In genomic region chr16:10394699-10395540, GRCm38 (mm10) we compare ENCODE assay signal across 8 mouse cellular contexts. TPM values are rescaled to one million over a fixed set of nuclear protein-coding genes. Genes with fewer than 3 reads are reported as not detected.
DNase-seq lines count a peak whose midpoint lies in the region; ATAC-seq and TF ChIP-seq lines count a peak whose summit lies in the region.

Gene Tekt5 (minus strand): TSS chr16:10395490.

- H3K4me1 ChIP-seq in embryonic facial prominence, embryonic 15.5 days, result peaks cover 9% of the 10 kb centered on the region
- H3K4me1 ChIP-seq in hindbrain, embryonic 12.5 days, result peaks cover 7% of the 10 kb centered on the region; the same call in 1 of the 2 replicates
- H3K4me1 ChIP-seq in limb, embryonic 12.5 days (replicated peaks), result peaks cover 9% of the 10 kb centered on the region
- H3K4me1 ChIP-seq in midbrain, embryonic 13.5 days (replicated peaks), result peaks cover 8% of the 10 kb centered on the region
- 0 out of 2 replicates have a peak, but pooled peaks cover 3% of the 10 kb centered on the region for H3K4me1 ChIP-seq in stomach, postnatal 0 days (replicated peaks; ENCODE audit: control insufficient read depth, insufficient read depth)

- no peak within 1 kb of the TSS for H3K9ac ChIP-seq in embryonic facial prominence, embryonic 15.5 days
- H3K9ac ChIP-seq in hindbrain, embryonic 12.5 days, result peak within 1 kb of the TSS; percentile 1; the same call in 1 of the 2 replicates
- H3K9ac ChIP-seq in limb, embryonic 12.5 days (replicated peaks), result peak within 1 kb of the TSS; percentile 45
- peak within 1 kb of the TSS; percentile 57 for H3K9ac ChIP-seq in midbrain, embryonic 13.5 days (replicated peaks)
- H3K9ac ChIP-seq in stomach, postnatal 0 days (ENCODE audit: low read length), result 0 out of 2 replicates have a peak within 1 kb of the TSS, but pooled peaks have one; percentile 27

- no peak; the same call in 1 of the 2 replicates for ATAC-seq in embryonic facial prominence, embryonic 15.5 days (ENCODE audit: insufficient number of reproducible peaks, low FRiP score, low TSS enrichment, low read depth)
- peak; percentile 63 for ATAC-seq in hindbrain, embryonic 12.5 days (ENCODE audit: low FRiP score)
- peak; percentile 3; the same call in 1 of the 2 replicates for ATAC-seq in limb, embryonic 12.5 days (ENCODE audit: insufficient number of reproducible peaks, insufficient read depth, low FRiP score, low TSS enrichment, low read depth)
- ATAC-seq in midbrain, embryonic 13.5 days, result peak; percentile 69
- peak; percentile 59; the same call in 1 of the 2 replicates for ATAC-seq in stomach, postnatal 0 days (ENCODE audit: low FRiP score, low TSS enrichment)

- peak within 1 kb of the TSS; percentile 52 for H3K4me2 ChIP-seq in embryonic facial prominence, embryonic 15.5 days (replicated peaks)
- peak within 1 kb of the TSS; percentile 59 for H3K4me2 ChIP-seq in hindbrain, embryonic 12.5 days (replicated peaks)
- peak within 1 kb of the TSS; percentile 56 for H3K4me2 ChIP-seq in limb, embryonic 12.5 days
- peak within 1 kb of the TSS; percentile 61 for H3K4me2 ChIP-seq in midbrain, embryonic 13.5 days (replicated peaks)
- H3K4me2 ChIP-seq in stomach, postnatal 0 days (replicated peaks; ENCODE audit: low read depth), result peak within 1 kb of the TSS; percentile 60

- H3K9me3 ChIP-seq in embryonic facial prominence, embryonic 15.5 days (replicated peaks), result no peaks in the 10 kb centered on the region
- H3K9me3 ChIP-seq in hindbrain, embryonic 12.5 days (replicated peaks), result no peaks in the 10 kb centered on the region
- H3K9me3 ChIP-seq in limb, embryonic 12.5 days, result no peaks in the 10 kb centered on the region
- H3K9me3 ChIP-seq in midbrain, embryonic 13.5 days, result no peaks in the 10 kb centered on the region
- H3K9me3 ChIP-seq in stomach, postnatal 0 days (ENCODE audit: control insufficient read depth, low read length), result no peaks in the 10 kb centered on the region

- H3K4me3 ChIP-seq in embryonic facial prominence, embryonic 15.5 days (replicated peaks), result peak within 1 kb of the TSS; percentile 34
- peak within 1 kb of the TSS; percentile 31 for H3K4me3 ChIP-seq in hindbrain, embryonic 12.5 days
- H3K4me3 ChIP-seq in limb, embryonic 12.5 days (replicated peaks), result peak within 1 kb of the TSS; percentile 29
- peak within 1 kb of the TSS; percentile 41 for H3K4me3 ChIP-seq in midbrain, embryonic 13.5 days (replicated peaks)
- peak within 1 kb of the TSS; percentile 19 for H3K4me3 ChIP-seq in stomach, postnatal 0 days (ENCODE audit: low read depth, low read length)

- peak; percentile 26 to 29 for DNase-seq in adrenal gland, adult 18-20 months (ENCODE audit: low spot score in 2 of 2)
- no peak for DNase-seq in adrenal gland, adult 8-10 months
- DNase-seq in adrenal gland, adult 2 months, result peak; percentile 57
- DNase-seq in stomach, postnatal 0 days (ENCODE audit: low spot score), result peak; percentile 61

- H3K36me3 ChIP-seq in embryonic facial prominence, embryonic 15.5 days, result no peaks in the 10 kb centered on the region
- H3K36me3 ChIP-seq in hindbrain, embryonic 12.5 days, result no peaks in the 10 kb centered on the region
- H3K36me3 ChIP-seq in limb, embryonic 12.5 days, result no peaks in the 10 kb centered on the region
- no peaks in the 10 kb centered on the region for H3K36me3 ChIP-seq in midbrain, embryonic 13.5 days
- H3K36me3 ChIP-seq in stomach, postnatal 0 days (ENCODE audit: control insufficient read depth, insufficient read depth, low read length), result no peaks in the 10 kb centered on the region

- peaks cover 9% of the 10 kb centered on the region for H3K27me3 ChIP-seq in embryonic facial prominence, embryonic 15.5 days
- peaks cover 25% of the 10 kb centered on the region for H3K27me3 ChIP-seq in hindbrain, embryonic 12.5 days
- H3K27me3 ChIP-seq in limb, embryonic 12.5 days, result peaks cover 33% of the 10 kb centered on the region
- H3K27me3 ChIP-seq in midbrain, embryonic 13.5 days, result peaks cover 13% of the 10 kb centered on the region; the same call in 1 of the 2 replicates
- no peaks in the 10 kb centered on the region for H3K27me3 ChIP-seq in stomach, postnatal 0 days (ENCODE audit: control insufficient read depth, insufficient read depth, low read length)

- no peak for TF ChIP-seq EP300 in stomach, postnatal 0 days (optimal IDR thresholded peaks at IDR 0.05)

- peak; percentile 75 for TF ChIP-seq CTCF in stomach, postnatal 0 days (IDR thresholded peaks at IDR 0.05; ENCODE audit: low read depth)

- no peak within 1 kb of the TSS for H3K27ac ChIP-seq in embryonic facial prominence, embryonic 15.5 days (replicated peaks)
- H3K27ac ChIP-seq in hindbrain, embryonic 12.5 days, result no peak within 1 kb of the TSS
- no peak within 1 kb of the TSS for H3K27ac ChIP-seq in limb, embryonic 12.5 days
- H3K27ac ChIP-seq in midbrain, embryonic 13.5 days, result no peak within 1 kb of the TSS
- H3K27ac ChIP-seq in stomach, postnatal 0 days (replicated peaks), result 0 out of 2 replicates have a peak within 1 kb of the TSS, but pooled peaks have one; percentile 4

- 6% methylated on average over 37 of the region's 37 CpGs for WGBS in embryonic facial prominence, embryonic 15.5 days
- WGBS in hindbrain, embryonic 12.5 days, result 9% methylated on average over 37 of the region's 37 CpGs
- 7% methylated on average over 37 of the region's 37 CpGs for WGBS in limb, embryonic 12.5 days
- 9% methylated on average over 37 of the region's 37 CpGs for WGBS in midbrain, embryonic 13.5 days
- 7% methylated on average over 37 of the region's 37 CpGs for WGBS in stomach, postnatal 0 days

RNA-seq across cellular contexts. Expression of gene Tekt5, which starts in this region (rescaled TPM):
- total RNA-seq in adrenal gland, adult 18-20 months (2021), result not detected
- not detected for total RNA-seq in adrenal gland, adult 8-10 months (2022)
- total RNA-seq in adrenal gland, adult 2 months (2021), result not detected
- 0.09 TPM in 1 of 2 replicates, not detected in the other for polyA plus RNA-seq in adrenal gland, adult 2 months (2012; rRNA removed)
- polyA plus RNA-seq in embryonic facial prominence, embryonic 15.5 days (2015; fragmentation: Nextera tagmentation; extraction: Ambion mirVana), result 2.6 and 2.9 TPM in 2 replicates
- 0.75 and 0.91 TPM in 2 replicates for polyA plus RNA-seq in hindbrain, embryonic 12.5 days (2016; fragmentation: Nextera tagmentation; extraction: Ambion mirVana)
- 0.19 TPM in 1 of 2 replicates, not detected in the other for polyA plus RNA-seq in limb, embryonic 12.5 days (2016; fragmentation: Nextera tagmentation; extraction: Ambion mirVana)
- 2.1 and 2.9 TPM in 2 replicates for polyA plus RNA-seq in midbrain, embryonic 13.5 days (2015; fragmentation: Nextera tagmentation; extraction: Ambion mirVana)
- polyA plus RNA-seq in stomach, postnatal 0 days (2015; fragmentation: Nextera tagmentation; extraction: Ambion mirVana), result 0.74 and 1.0 TPM in 2 replicates

Comparison
In these comparisons a context has a peak if more than half of its experiments do, and no peak if none do; other contexts are left out.
1. Peak in DNase-seq in adrenal gland, adult 18-20 months; RNA of the gene not detected or under 1 TPM.
2. Peak in DNase-seq in adrenal gland, adult 2 months; RNA of the gene not detected or under 1 TPM.
3. Peak in ATAC-seq, H3K4me3 ChIP-seq, H3K9ac ChIP-seq and H3K4me2 ChIP-seq in hindbrain, embryonic 12.5 days; RNA of the gene not detected or under 1 TPM.
4. Peak in ATAC-seq, H3K4me3 ChIP-seq, H3K9ac ChIP-seq and H3K4me2 ChIP-seq in limb, embryonic 12.5 days; RNA of the gene not detected or under 1 TPM.